Mouse (Mus musculus) ES-E14 (cell line): ENCODE measurements around the gene Wbp11.

Source experiments
- HCFC1 ChIP-seq: IDR thresholded peaks from 2 replicates; pipeline ENCODE4 v1.6.1; 2012; ENCODE audit warnings: low read length, inconsistent platforms, borderline replicate concordance; ENCODE audit not compliant: insufficient read depth
- ZC3H11A ChIP-seq: IDR thresholded peaks from 2 replicates; pipeline ENCODE4 v1.6.1; 2012; ENCODE audit warnings: low read depth, mild to moderate bottlenecking, inconsistent platforms, low read length, borderline replicate concordance

DNA sequence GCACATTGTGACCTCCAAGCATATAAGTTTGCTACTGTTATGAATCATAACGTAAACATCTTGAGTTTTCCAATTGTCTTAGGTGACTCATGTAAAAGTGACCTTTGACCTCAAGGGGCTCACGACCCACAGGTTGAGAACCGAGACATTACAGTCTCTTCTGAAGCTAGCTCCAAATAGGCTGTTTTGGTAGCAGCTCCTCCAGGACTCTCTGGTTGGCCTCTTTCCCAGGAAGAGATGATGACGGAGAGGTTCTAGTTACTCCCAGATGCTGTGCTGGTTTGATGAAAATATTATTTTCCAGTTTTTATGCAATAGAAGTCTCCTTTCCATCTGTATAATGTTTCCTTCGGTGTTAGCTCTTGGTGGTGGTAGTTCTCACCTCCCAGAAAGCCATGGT, 40.9 kb upstream of the Wbp11 start:
- no peak for TF ChIP-seq HCFC1
- no peak for TF ChIP-seq ZC3H11A
